Mouse (Mus musculus) MEL (cell line): ENCODE results near the gene Rab34.

Experiments
- CTCF ChIP-seq, 3 experiments: IDR thresholded peaks in 2 of 3; conservative IDR thresholded peaks in 1 of 3; 2 replicates each; pipeline ENCODE4 v1.5.1; 2011 to 2012; ENCODE audit warnings: low read length in 3 of 3, low read depth in 2 of 3, mild to moderate bottlenecking in 2 of 3, improper control_type of control experiment in 1 of 3, inconsistent platforms in 1 of 3, mixed read lengths in 1 of 3, moderate library complexity in 1 of 3; ENCODE audit not compliant: control insufficient read depth in 1 of 3, insufficient read depth in 1 of 3, poor library complexity in 1 of 3, severe bottlenecking in 1 of 3
- EP300 ChIP-seq, 2 experiments: IDR thresholded peaks; 2 replicates each; pipeline ENCODE4 v1.6.1; 2011; ENCODE audit warnings: improper control_type of control experiment in 2 of 2, low read length in 2 of 2, low read depth in 1 of 2, mild to moderate bottlenecking in 1 of 2
- ETS1 ChIP-seq: IDR thresholded peaks from 2 replicates; pipeline ENCODE4 v1.6.1; 2012; ENCODE audit warnings: low read depth, mild to moderate bottlenecking, inconsistent platforms, low read length, improper control_type of control experiment, moderate library complexity
- GABPA ChIP-seq: IDR thresholded peaks from 2 replicates; pipeline ENCODE4 v1.6.1; 2012; ENCODE audit warnings: low read depth, mild to moderate bottlenecking, inconsistent platforms, low read length, improper control_type of control experiment, moderate library complexity
- MEF2A ChIP-seq: IDR thresholded peaks from 2 replicates; pipeline ENCODE4 v1.6.1; 2014; ENCODE audit warnings: low read depth, mild to moderate bottlenecking, inconsistent platforms, low read length, improper control_type of control experiment; ENCODE audit not compliant: poor library complexity, insufficient replicate concordance, severe bottlenecking; ENCODE audit errors: extremely low read depth
- POLR2A ChIP-seq, 2 experiments: IDR thresholded peaks; 2 replicates each; pipeline ENCODE4 v1.6.1; 2011 to 2012; ENCODE audit warnings: low read length in 2 of 2, mild to moderate bottlenecking in 2 of 2, control low read depth in 1 of 2, improper control_type of control experiment in 1 of 2, low read depth in 1 of 2, moderate library complexity in 1 of 2; ENCODE audit not compliant: control insufficient read depth in 1 of 2, insufficient read depth in 1 of 2, poor library complexity in 1 of 2
- RCOR1 ChIP-seq: IDR thresholded peaks from 2 replicates; pipeline ENCODE4 v1.6.1; 2012; ENCODE audit warnings: low read depth, mild to moderate bottlenecking, inconsistent platforms, low read length, improper control_type of control experiment
- SMC3 ChIP-seq: IDR thresholded peaks from 2 replicates; pipeline ENCODE4 v1.6.1; 2011; ENCODE audit warnings: low read depth, low read length, improper control_type of control experiment
- TBP ChIP-seq: IDR thresholded peaks from 2 replicates; pipeline ENCODE4 v1.8.0; 2011; ENCODE audit warnings: low read depth, low read length, improper control_type of control experiment
- UBTF ChIP-seq: IDR thresholded peaks from 2 replicates; pipeline ENCODE4 v1.6.1; 2012; ENCODE audit warnings: low read depth, mild to moderate bottlenecking, inconsistent platforms, low read length, improper control_type of control experiment, moderate library complexity, borderline replicate concordance; ENCODE audit not compliant: insufficient read depth
- USF2 ChIP-seq, 2 experiments: IDR thresholded peaks; 2 replicates each; pipeline ENCODE4 v1.6.1; 2011 to 2012; ENCODE audit warnings: improper control_type of control experiment in 2 of 2, low read length in 2 of 2, borderline replicate concordance in 1 of 2, inconsistent platforms in 1 of 2, low read depth in 1 of 2, mild to moderate bottlenecking in 1 of 2; ENCODE audit not compliant: insufficient read depth in 1 of 2
- ZC3H11A ChIP-seq: IDR thresholded peaks from 2 replicates; pipeline ENCODE4 v1.6.1; 2012; ENCODE audit warnings: low read depth, mild to moderate bottlenecking, inconsistent platforms, low read length, improper control_type of control experiment
- ZMIZ1 ChIP-seq: IDR thresholded peaks from 2 replicates; pipeline ENCODE4 v1.6.1; 2012; ENCODE audit warnings: low read depth, mild to moderate bottlenecking, inconsistent platforms, low read length, improper control_type of control experiment, moderate library complexity

- TF ChIP-seq UBTF = no peak
- TF ChIP-seq ZC3H11A = no peak
- no peak for TF ChIP-seq TBP
- TF ChIP-seq GABPA = no peak
- TF ChIP-seq CTCF (IDR thresholded peaks at IDR 0.05 in 2 of 3, conservative IDR thresholded peaks at IDR 0.05 in 1 of 3; ENCODE audit: control insufficient read depth in 1 of 3, insufficient read depth in 1 of 3, low read depth in 2 of 3, low read length in 3 of 3, poor library complexity in 1 of 3, severe bottlenecking in 1 of 3) = no peak
- TF ChIP-seq USF2 (IDR thresholded peaks at IDR 0.05; ENCODE audit: borderline replicate concordance in 1 of 2, insufficient read depth in 1 of 2, low read depth in 1 of 2, low read length in 2 of 2) = no peak
- TF ChIP-seq SMC3 = no peak
- TF ChIP-seq ETS1 = no peak
- no peak for TF ChIP-seq EP300 (IDR thresholded peaks at IDR 0.05; ENCODE audit: low read depth in 1 of 2, low read length in 2 of 2)
- no peak for TF ChIP-seq POLR2A (IDR thresholded peaks at IDR 0.05; ENCODE audit: control insufficient read depth in 1 of 2, insufficient read depth in 1 of 2, low read depth in 1 of 2, low read length in 2 of 2, poor library complexity in 1 of 2)
- no peak for TF ChIP-seq RCOR1
- TF ChIP-seq MEF2A = no peak
- no peak for TF ChIP-seq ZMIZ1
Measured at GRCm38 (mm10) chr11:78146707-78147543, 41.3 kb upstream of the Rab34 start.
